Mouse (Mus musculus) induced T-regulatory cell, adult 2 months (primary cell): ENCODE measurements around the gene Ccr9.
"Not testable (repeated sequence)": the region's sequence is repeated elsewhere in the genome, so short reads cannot be mapped to it uniquely, and the experiment has no call there.

Source experiments
- DNase-seq: peaks from one replicate; pipeline ENCODE4 v3.0.0-alpha.2; 2012; ENCODE audit warnings: low read depth

Ccr9 gene

GRCm38 (mm10) chr9:123678327-123679105 is at the start of gene Ccr9, which contains the start of gene Slc6a20a:
Gene Ccr9, plus strand, starts transcription at chr9:123678439.
Gene Slc6a20a, minus strand, starts transcription at chr9:123678885.
- DNase-seq: peak; percentile 46

DNA sequence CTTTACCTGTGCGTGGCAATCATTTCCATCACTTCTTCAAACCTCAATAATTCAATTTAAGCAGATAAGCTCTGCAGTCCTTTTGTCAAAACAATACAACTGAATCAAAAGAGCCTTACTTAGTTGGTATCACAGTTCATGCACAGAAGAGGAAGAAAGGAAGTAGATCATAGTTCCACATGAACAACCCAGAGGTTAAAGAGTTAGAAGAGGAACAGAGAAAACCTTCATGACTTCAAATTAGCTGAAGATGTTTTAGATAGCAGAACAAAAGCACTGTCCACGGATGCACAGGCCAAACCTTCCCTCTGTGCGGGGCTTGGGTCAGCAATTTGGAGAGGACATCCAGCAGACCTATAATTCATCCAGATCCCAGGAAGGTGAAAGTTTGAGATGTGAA is 46.6 kb upstream of the Ccr9 start:
- no peak for DNase-seq

DNA sequence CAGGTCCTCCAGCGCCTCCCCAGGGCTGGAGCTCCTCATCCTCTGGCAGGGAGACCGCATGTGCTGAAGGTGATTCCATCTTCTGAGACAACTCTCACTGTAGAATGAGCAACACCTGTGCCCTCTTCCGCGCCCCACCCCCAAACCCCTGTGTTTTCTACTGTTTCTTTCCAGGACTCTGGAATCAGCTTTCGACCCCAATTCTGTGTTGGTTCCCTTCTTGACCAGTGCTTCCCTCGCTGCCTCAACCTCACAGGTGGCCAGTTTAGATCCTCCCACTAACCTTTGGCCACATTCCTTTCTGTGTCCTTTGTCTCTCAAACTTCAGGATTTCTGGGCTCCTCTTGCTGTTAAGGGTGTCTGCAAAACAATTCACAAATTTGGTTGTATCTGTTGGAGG is 46.0 kb upstream of the Ccr9 start, which contains the start of gene Slc6a20b:
TSS of gene Slc6a20b (minus strand) at position 285 of the 400 bp plus-strand sequence.
- DNase-seq: no peak

GRCm38 (mm10) chr9:123632993-123633392 is 45.2 kb upstream of the Ccr9 start:
- no peak for DNase-seq

DNA sequence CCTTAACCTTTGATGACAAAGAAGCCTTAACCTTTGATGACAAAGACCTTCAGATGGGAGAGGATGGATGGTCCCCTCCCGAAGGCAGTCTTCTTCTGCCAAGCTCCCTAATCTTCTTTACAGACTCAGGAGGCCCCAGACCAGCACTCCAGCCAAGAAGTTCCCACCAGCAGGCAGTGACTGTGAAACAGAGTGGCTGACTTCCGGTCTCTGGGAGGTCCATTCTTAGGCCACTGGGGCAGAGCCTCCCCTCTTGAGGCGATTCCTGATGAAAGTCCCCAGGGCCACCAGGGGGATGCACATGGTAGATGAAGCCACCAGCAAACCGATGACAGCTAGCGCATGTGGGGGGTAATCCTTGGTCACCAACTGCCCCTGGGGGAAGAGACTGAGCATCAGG is 41.5 kb upstream of the Ccr9 start:
- no peak for DNase-seq

DNA sequence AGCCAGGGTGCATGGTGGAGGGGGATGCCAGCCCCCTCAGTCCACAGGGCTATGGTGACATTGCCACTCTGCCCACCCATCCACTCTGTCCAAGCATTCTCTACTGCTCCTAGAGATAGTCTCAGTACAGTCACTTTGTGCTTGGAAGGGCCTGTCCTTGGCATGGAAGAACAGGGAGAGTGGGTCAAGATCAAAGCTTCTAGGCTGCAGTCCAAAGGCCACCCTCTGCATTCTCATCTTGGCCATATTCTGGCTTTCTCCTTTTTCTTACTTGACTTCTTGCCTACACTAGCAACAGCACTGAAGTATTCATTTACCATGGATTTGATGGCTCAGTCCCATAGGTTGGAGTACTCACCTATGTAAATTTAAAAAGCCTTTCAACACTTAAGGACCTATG is 40.0 kb upstream of the Ccr9 start:
- DNase-seq: no peak

- DNase-seq: peak; percentile 51
These were observed 39.6 kb upstream of the Ccr9 start for GRCm38 (mm10) chr9:123638668-123639089.

DNA sequence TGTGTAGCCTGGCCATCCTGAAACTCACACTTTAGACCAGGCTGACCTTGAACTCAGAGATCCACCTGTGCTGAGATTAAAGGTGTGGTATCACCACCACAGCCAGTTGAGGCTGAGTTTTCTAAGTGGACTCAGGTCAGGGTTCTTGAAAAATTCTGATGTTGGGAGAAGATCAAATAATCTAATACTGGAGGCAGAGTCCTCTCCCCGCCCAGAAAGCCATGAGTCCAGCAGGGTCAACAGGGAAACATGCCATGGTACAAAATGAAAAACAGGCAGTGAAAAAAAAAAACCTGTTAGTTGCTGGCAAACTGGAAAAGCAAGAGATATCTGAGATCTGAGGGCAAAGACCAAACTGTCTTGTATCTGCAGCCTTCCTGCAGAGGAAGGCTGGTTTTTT is 38.1 kb upstream of the Ccr9 start:
- DNase-seq: no peak

DNA sequence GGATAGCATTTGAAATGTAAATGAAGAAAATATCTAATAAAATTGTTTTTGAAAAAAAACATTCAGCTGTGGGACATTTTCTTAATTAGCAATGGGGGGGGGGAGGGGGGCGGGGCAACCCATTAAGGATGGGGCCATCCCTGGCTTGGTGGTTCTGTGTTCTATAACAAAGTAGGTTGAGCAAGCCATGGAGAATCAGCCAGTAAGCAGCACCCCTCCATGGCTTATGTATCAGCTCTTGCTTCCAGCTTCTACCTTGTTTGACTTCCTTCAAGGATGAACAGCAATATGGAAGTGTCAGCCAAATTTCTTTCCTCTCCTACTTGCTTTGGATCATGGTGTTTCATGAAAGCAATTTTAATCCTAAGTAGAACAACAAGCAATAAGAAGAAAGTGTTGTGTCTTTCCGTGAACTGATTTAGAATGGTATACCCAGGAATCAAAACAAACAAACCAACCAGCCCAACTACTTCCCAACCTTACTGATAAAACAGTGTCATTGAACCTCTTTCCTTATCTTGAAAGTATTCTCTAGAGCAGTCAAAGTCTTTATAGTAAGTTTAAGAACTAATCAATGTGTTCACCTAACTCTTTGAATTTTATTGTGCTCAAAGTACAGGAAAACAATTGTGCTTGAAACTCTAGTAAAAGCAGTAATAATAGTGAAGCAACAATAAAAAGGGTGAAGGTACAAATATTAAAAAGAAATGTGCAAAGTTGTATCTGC is 28.3 kb upstream of the Ccr9 start:
- DNase-seq: no peak

DNA sequence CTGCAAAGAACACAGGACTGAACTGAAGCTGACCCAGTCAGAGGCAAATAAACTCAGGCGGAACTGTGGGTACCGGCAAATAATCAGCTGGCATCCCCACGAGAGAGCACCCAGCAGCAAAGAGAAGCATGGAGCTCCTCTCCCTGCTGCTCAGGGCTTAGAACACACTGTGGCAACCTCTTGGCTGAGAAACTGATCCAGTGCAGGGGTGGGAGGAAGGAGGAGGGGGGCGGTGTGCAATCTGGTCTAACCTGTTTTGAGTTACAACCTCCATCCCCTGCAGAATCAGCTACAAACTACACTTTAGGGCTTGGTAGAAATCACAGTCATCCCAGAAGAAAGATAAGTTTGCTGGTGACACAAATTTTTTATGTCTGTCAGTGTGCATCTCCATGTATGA is 26.9 kb upstream of the Ccr9 start:
- DNase-seq: no peak

GRCm38 (mm10) chr9:123657457-123657856 is 20.8 kb upstream of the Ccr9 start:
- no peak for DNase-seq

DNA sequence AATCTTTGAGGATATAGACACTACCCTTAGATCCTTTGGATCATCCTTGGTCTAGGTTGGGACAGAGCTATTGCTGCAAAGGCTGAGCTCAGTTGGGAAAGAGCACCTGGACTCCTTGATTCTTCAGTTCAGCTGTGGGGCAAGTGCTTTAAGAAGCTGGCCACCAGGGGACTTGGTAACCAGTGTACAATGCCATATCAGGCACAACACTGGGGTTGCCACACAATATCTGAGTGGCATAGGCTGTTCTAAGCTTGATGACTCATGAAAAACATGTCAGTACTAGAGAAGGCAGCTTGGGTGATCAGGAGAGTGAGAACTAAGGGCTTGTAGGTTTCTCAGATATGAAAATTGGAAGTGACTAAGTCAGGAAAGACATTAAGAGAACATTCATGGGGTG is 19.3 kb upstream of the Ccr9 start:
- DNase-seq: no peak

DNA sequence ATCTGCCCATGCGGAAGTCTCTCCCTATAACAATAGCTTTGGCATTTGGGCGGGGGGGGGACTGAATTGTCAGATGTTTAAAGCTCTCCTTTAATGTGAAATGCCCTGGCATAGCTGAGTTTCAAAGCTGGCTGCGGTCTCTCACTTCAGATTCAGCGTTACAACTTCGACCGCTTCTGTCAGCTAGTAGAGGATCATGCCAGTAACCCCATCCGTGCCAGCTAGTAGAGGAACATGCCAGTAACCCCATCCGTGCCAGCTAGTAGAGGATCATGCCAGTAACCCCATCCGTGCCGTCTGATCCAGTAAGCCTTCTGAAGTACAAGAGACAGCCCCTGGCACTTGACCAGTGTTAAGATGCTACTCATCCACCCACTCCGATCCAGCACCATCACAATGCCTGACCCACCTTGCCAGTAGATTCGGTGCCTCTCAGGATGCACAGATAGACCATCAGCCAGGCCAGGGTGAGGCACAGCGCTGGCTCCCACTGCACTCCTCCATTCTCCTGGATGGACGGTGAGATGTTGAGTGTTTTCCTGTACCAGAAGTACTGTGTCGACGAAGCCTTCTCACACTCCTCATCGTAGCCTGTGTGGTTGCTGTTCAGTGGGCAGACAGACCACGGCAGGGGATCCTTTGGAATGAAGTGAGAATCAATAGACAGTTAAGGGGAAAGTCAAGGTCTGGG is 18.1 kb upstream of the Ccr9 start:
- not testable (repeated sequence) for DNase-seq

DNA sequence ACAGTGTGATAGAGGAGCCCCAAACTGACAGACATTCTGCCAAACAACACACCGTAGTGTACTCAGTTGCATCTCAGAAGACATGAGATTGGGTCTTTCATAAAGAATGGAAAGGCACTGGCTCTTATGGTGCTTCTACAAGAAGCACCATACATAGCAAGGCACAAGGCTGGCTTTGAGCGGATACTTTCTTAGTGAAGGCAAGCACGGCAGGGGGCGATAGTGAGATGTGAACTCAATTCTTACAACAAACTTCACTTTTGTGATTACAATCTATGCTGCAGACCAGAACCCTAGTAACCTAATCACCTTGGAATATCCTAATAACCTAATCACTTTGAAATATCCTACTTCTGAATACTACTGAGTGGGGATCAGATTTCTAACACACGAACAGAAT is 12.6 kb upstream of the Ccr9 start:
- peak; percentile 83 for DNase-seq

- DNase-seq: no peak
These were observed 959 bp downstream of the Ccr9 start for GRCm38 (mm10) chr9:123679198-123679597.

DNA sequence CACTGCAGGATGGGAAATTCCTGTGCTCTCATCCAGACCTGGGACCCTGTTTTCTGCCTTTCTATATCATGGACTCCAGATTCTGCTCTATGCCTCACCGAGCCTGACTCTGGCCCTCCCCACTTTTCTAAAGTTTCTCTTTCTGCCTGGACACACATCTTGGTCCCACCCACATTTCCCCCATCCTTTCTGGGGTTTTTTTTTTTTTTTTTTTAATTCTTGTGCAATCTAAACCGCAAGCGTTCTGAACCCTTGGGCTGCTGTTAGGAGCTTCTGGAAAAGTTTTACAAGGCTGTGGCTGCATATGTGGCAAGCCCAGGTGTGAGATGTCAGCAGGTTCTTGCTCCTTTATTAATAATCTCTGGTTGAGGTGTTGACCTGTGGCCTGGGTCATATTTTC is 5.5 kb downstream of the Ccr9 start:
- DNase-seq: no peak

GRCm38 (mm10) chr9:123686206-123686605 is 8.0 kb downstream of the Ccr9 start:
- DNase-seq: no peak

GRCm38 (mm10) chr9:123688227-123688626 is 10.0 kb downstream of the Ccr9 start:
- DNase-seq: no peak

DNA sequence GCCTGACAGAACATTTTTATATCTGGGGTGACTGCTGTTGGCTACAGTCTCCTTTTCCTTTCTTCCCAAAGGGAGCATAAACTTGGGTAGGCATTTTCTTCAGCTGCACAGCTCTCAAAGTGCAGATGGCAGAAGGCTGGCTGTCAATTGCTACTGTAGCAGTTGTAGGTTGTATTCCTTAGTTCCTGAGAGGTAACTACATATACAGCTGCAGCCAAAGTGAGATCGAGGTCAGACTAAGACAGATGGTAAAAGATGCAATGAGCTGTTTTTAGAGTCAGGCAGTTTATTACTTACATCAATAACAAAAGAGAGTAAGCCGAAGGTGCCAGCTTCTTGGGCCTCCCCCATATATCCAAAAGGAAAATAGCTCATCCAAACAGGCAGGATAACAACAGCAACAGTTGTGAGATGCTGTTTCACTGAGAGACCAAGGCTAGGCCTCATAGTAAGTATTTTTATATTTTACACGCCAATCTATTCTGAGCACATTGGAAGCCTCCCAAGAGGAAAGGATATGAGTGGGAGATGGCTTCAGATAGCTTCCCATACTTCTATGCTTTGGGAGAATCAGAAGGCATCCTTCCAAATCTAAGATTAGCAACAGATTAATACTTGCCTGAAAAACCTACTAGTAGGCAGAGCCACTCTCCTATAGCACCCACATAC is 17.5 kb downstream of the Ccr9 start:
- DNase-seq: no peak

GRCm38 (mm10) chr9:123701822-123702221 is 23.6 kb downstream of the Ccr9 start:
- DNase-seq: no peak

GRCm38 (mm10) chr9:123709226-123709625 is 31.0 kb downstream of the Ccr9 start:
- no peak for DNase-seq

DNA sequence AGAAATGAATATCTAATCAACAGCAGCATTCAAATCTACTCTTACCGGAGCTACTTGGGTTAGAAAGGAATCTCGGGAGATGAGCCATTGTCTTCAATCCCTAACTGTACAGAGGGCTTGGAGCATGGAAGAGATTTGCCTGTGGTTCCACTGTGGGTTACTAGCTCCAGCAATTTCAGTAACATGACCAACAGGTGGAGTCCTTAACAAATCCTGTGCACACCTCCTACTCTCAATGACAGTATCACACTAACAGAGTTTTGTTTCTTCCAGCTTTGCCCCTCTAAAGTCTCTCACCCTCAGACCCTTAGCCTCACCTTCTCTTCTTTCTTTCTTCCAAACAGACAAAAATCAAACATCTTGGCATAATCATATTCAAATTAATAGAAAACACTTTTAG is 34.9 kb downstream of the Ccr9 start:
- no peak for DNase-seq
